Mouse (Mus musculus) bone marrow macrophage, adult 2 months (primary cell): ENCODE results near the gene Fam71e1.

ENCODE experiments used
- CTCF ChIP-seq: IDR thresholded peaks from 2 replicates; pipeline ENCODE4 v1.5.1; 2012; ENCODE audit warnings: low read depth, mild to moderate bottlenecking, low read length, moderate library complexity
- POLR2A ChIP-seq: IDR thresholded peaks from 2 replicates; pipeline ENCODE4 v1.6.1; 2012; ENCODE audit warnings: mild to moderate bottlenecking, low read depth, low read length, borderline replicate concordance

- TF ChIP-seq CTCF (0 out of 2 replicates have a peak, but pooled peaks have one; percentile 15), POLR2A (no peak)
These were observed 52.2 kb downstream of the Fam71e1 start, which contains the start of gene Pold1 for GRCm38 (mm10) chr7:44548497-44549087.
